In genomic region chr17:32321390-32321734, GRCm38 (mm10) we compare ENCODE assay signal across 8 mouse cellular contexts. TPM values are rescaled to one million over a fixed set of nuclear protein-coding genes. Genes with fewer than 3 reads are reported as not detected.
DNase-seq lines count a peak whose midpoint lies in the region; ATAC-seq and TF ChIP-seq lines count a peak whose summit lies in the region.

No protein-coding gene starts in this region.

- ATAC-seq in CD4-positive, CD25-positive, alpha-beta regulatory T cell, adult 4 months, result peak; percentile 56
- ATAC-seq in forebrain, embryonic 15.5 days (replicated peaks), result peak; percentile 74; the same call in 1 of the 2 replicates

- no peak for TF ChIP-seq CTCF in cerebellum, adult 2 months (IDR thresholded peaks at IDR 0.05; ENCODE audit: borderline replicate concordance, insufficient read depth, low read depth, low read length)

- peak overlapping the region; percentile 65 for H3K4me2 ChIP-seq in forebrain, embryonic 15.5 days (replicated peaks)

- WGBS in cerebellum, adult 2 months, result under 1% methylated on average over 23 of the region's 23 CpGs
- WGBS in forebrain, embryonic 15.5 days, result 2% methylated on average over 23 of the region's 23 CpGs
- under 1% methylated on average over 23 of the region's 23 CpGs for WGBS in macrophage (ENCODE audit: missing documents)

- DNase-seq in cerebellum, adult 2 months, result no peak
- no peak for DNase-seq in cerebellum, adult 18-20 months
- no peak for DNase-seq in spleen, postnatal 10 days (ENCODE audit: low spot score in 2 of 2)
- no peak for DNase-seq in retina, postnatal 1 day
- DNase-seq in adrenal gland, adult (ENCODE audit: inconsistent age in 2 of 2, low spot score in 1 of 2), result no peak

- peaks cover 64% of the 10 kb centered on the region for H3K79me2 ChIP-seq in macrophage (ENCODE audit: inconsistent target)

- H3K4me3 ChIP-seq in cerebellum, adult 2 months (replicated peaks; ENCODE audit: insufficient read depth, low read depth, low read length), result peak overlapping the region; percentile 71
- peak overlapping the region; percentile 99 for H3K4me3 ChIP-seq in forebrain, embryonic 15.5 days
- H3K4me3 ChIP-seq in macrophage (ENCODE audit: inconsistent target), result peak overlapping the region; percentile 97

- H3K27me3 ChIP-seq in cerebellum, adult 2 months (ENCODE audit: control insufficient read depth, insufficient read depth, low read length), result no peaks in the 10 kb centered on the region
- H3K27me3 ChIP-seq in forebrain, embryonic 15.5 days, result no peaks in the 10 kb centered on the region

- peaks cover 33% of the 10 kb centered on the region for H3K36me3 ChIP-seq in forebrain, embryonic 15.5 days
- peaks cover 28% of the 10 kb centered on the region for H3K36me3 ChIP-seq in macrophage (ENCODE audit: inconsistent target)

- peaks cover 3% of the 10 kb centered on the region; the same call in 1 of the 2 replicates for H3K4me1 ChIP-seq in cerebellum, adult 2 months (ENCODE audit: control insufficient read depth, insufficient read depth, low read length)
- H3K4me1 ChIP-seq in forebrain, embryonic 15.5 days, result peaks cover 31% of the 10 kb centered on the region

- H3K27ac ChIP-seq in cerebellum, adult 2 months (ENCODE audit: insufficient read depth, low read length), result 0 out of 2 replicates have a peak overlapping the region, but pooled peaks have one; percentile 33
- H3K27ac ChIP-seq in forebrain, embryonic 15.5 days (replicated peaks), result peak overlapping the region; percentile 92
- H3K27ac ChIP-seq in macrophage, result peak overlapping the region; percentile 65

- TF ChIP-seq POLR2A in cerebellum, adult 2 months (IDR thresholded peaks at IDR 0.05; ENCODE audit: borderline replicate concordance, insufficient read depth, low read length), result peak; percentile 30; the same call in 1 of the 2 replicates

- H3K9me3 ChIP-seq in forebrain, embryonic 15.5 days, result no peaks in the 10 kb centered on the region

- peak overlapping the region; percentile 70 for H3K9ac ChIP-seq in forebrain, embryonic 15.5 days (replicated peaks)

RNA-seq across cellular contexts. Expression of gene Akap8, which starts 0.3 kb away (rescaled TPM):
- polyA plus RNA-seq in cerebellum, adult 2 months (2012; rRNA removed), result 117 and 127 TPM in 2 replicates
- 100 to 1,000 TPM; 150 to 275 TPM for polyA plus RNA-seq in CD4-positive, CD25-positive, alpha-beta regulatory T cell, adult 4 months (2017; shearing (Covaris generic))
- polyA plus RNA-seq in forebrain, embryonic 15.5 days (2015; fragmentation: Nextera tagmentation; extraction: Ambion mirVana), result 107 and 111 TPM in 2 replicates
- 100 to 1,000 TPM in 24 of 26 experiments, 10 to 100 TPM in 2; 74.8 to 513 (median 284) TPM for total RNA-seq in macrophage (2018; cell fraction: chromatin; rRNA removed)
- total RNA-seq in macrophage (2018; cell fraction: cytosol; rRNA removed), result 10 to 100 TPM in 25 of 26 experiments, 1 to 10 TPM in 1; 9.3 to 42.5 (median 29.9) TPM
- 100 to 1,000 TPM in 13 of 26 experiments, 10 to 100 TPM in 13; 43.1 to 200 (median 107) TPM for total RNA-seq in macrophage (2018; cell fraction: nucleus; rRNA removed)
- 38.9 to 55.8 TPM (median 43.9 TPM) in 3 replicates for polyA plus RNA-seq in macrophage (2018)

RNA-seq across cellular contexts. Expression of gene Akap8l, which starts 29.0 kb away (rescaled TPM):
- polyA plus RNA-seq in cerebellum, adult 2 months (2012; rRNA removed), result 279 and 287 TPM in 2 replicates
- 10 to 100 TPM; 58.1 to 59.3 TPM for polyA plus RNA-seq in CD4-positive, CD25-positive, alpha-beta regulatory T cell, adult 4 months (2017; shearing (Covaris generic))
- 138 and 140 TPM in 2 replicates for polyA plus RNA-seq in forebrain, embryonic 15.5 days (2015; fragmentation: Nextera tagmentation; extraction: Ambion mirVana)
- total RNA-seq in macrophage (2018; cell fraction: chromatin; rRNA removed), result 100 to 1,000 TPM in 20 of 26 experiments, 10 to 100 TPM in 6; 36.7 to 321 (median 192) TPM
- 10 to 100 TPM; 14.7 to 32.3 (median 21.5) TPM for total RNA-seq in macrophage (2018; cell fraction: cytosol; rRNA removed)
- total RNA-seq in macrophage (2018; cell fraction: nucleus; rRNA removed), result 100 to 1,000 TPM in 9 of 26 experiments, 10 to 100 TPM in 17; 24.8 to 179 (median 86.1) TPM
- 20.2 to 41.0 TPM (median 33.8 TPM) in 3 replicates for polyA plus RNA-seq in macrophage (2018)

RNA-seq across cellular contexts. Expression of gene Brd4, which starts 36.8 kb away (rescaled TPM):
- polyA plus RNA-seq in cerebellum, adult 2 months (2012; rRNA removed), result 54.5 and 55.0 TPM in 2 replicates
- polyA plus RNA-seq in CD4-positive, CD25-positive, alpha-beta regulatory T cell, adult 4 months (2017; shearing (Covaris generic)), result 10 to 100 TPM; 60.5 to 81.2 TPM
- polyA plus RNA-seq in forebrain, embryonic 15.5 days (2015; fragmentation: Nextera tagmentation; extraction: Ambion mirVana), result 80.2 and 80.8 TPM in 2 replicates
- total RNA-seq in macrophage (2018; cell fraction: chromatin; rRNA removed), result 100 to 1,000 TPM; 214 to 341 (median 254) TPM
- total RNA-seq in macrophage (2018; cell fraction: cytosol; rRNA removed), result 100 to 1,000 TPM in 14 of 26 experiments, 10 to 100 TPM in 12; 75.7 to 114 (median 101) TPM
- total RNA-seq in macrophage (2018; cell fraction: nucleus; rRNA removed), result 100 to 1,000 TPM; 133 to 233 (median 171) TPM
- polyA plus RNA-seq in macrophage (2018), result 51.6 to 129 TPM (median 55.6 TPM) in 3 replicates

Comparison
In these comparisons a context has a peak if more than half of its experiments do, and no peak if none do; other contexts are left out.
1. H3K27ac ChIP-seq: peak in every context shown above with its lines; median percentile 92 in forebrain, embryonic 15.5 days; 65 in macrophage; 33 in cerebellum, adult 2 months.